Mouse (Mus musculus): ENCODE data around the gene Pla1a. TPM values are rescaled to one million over a fixed set of nuclear protein-coding genes. Genes with fewer than 3 reads are reported as not detected.
"Not testable (repeated sequence)": the region's sequence is repeated elsewhere in the genome, so short reads cannot be mapped to it uniquely, and the experiment has no call there.

Pla1a gene
- polyA plus RNA-seq (2012; ENCODE audit: insufficient read depth, low replicate concordance): not detected in 2 replicates

- Histone ChIP-seq H3K4me3 (replicated peaks) (no peak within 1 kb of the TSS), H3K9me3 (no peaks in the 10 kb centered on the region), H3K36me3 (replicated peaks; ENCODE audit: low read length) (no peaks in the 10 kb centered on the region), H3K27me3 (replicated peaks) (no peaks in the 10 kb centered on the region), H3K4me1 (peaks cover 37% of the 10 kb centered on the region)
- TF ChIP-seq GATA1 (IDR thresholded peaks at IDR 0.05; ENCODE audit: borderline replicate concordance, low read length): no peak
- TF ChIP-seq FLI1 (IDR thresholded peaks at IDR 0.05; ENCODE audit: low read length): no peak
These were observed at the start of gene Pla1a for GRCm38 (mm10) chr16:38432498-38433425. Gene Pla1a (minus strand): TSS chr16:38433145.

- TF ChIP-seq FLI1 (IDR thresholded peaks at IDR 0.05; ENCODE audit: low read length) (no peak), GATA1 (IDR thresholded peaks at IDR 0.05; ENCODE audit: borderline replicate concordance, low read length) (no peak)
- no peaks in the 10 kb centered on the region for H3K36me3 ChIP-seq (replicated peaks; ENCODE audit: low read length)
- peaks cover 32% of the 10 kb centered on the region for H3K27me3 ChIP-seq (replicated peaks)
- no peak overlapping the region for H3K4me3 ChIP-seq (replicated peaks)
- H3K4me1 ChIP-seq: peaks cover 23% of the 10 kb centered on the region
- no peaks in the 10 kb centered on the region for H3K9me3 ChIP-seq
These were observed 48.4 kb upstream of the Pla1a start for GRCm38 (mm10) chr16:38481327-38481726.

GRCm38 (mm10) chr16:38478296-38478695 is 45.4 kb upstream of the Pla1a start:
- TF ChIP-seq FLI1 (IDR thresholded peaks at IDR 0.05; ENCODE audit: low read length) (no peak), GATA1 (IDR thresholded peaks at IDR 0.05; ENCODE audit: borderline replicate concordance, low read length) (no peak)
- H3K4me3 ChIP-seq (replicated peaks): no peak overlapping the region

GRCm38 (mm10) chr16:38477241-38477608 is 44.3 kb upstream of the Pla1a start:
- H3K4me3 ChIP-seq (replicated peaks); H3K9me3 ChIP-seq; H3K36me3 ChIP-seq (replicated peaks; ENCODE audit: low read length): not testable (repeated sequence)
- Histone ChIP-seq H3K4me1 (peaks cover 20% of the 10 kb centered on the region), H3K27me3 (replicated peaks) (peaks cover 18% of the 10 kb centered on the region)

More at GRCm38 (mm10) chr16:38478296-38478695, 45.4 kb upstream of the Pla1a start:
- H3K36me3 ChIP-seq (replicated peaks; ENCODE audit: low read length): no peaks in the 10 kb centered on the region
- no peaks in the 10 kb centered on the region for H3K9me3 ChIP-seq
- peaks cover 22% of the 10 kb centered on the region for H3K27me3 ChIP-seq (replicated peaks)
- H3K4me1 ChIP-seq: peaks cover 23% of the 10 kb centered on the region

GRCm38 (mm10) chr16:38476312-38477240 is 43.6 kb upstream of the Pla1a start:
- H3K36me3 ChIP-seq (replicated peaks; ENCODE audit: low read length): no peaks in the 10 kb centered on the region
- H3K4me3 ChIP-seq (replicated peaks): peak overlapping the region; percentile 84
- H3K9me3 ChIP-seq: no peaks in the 10 kb centered on the region
- TF ChIP-seq GATA1 (IDR thresholded peaks at IDR 0.05; ENCODE audit: borderline replicate concordance, low read length) (no peak), FLI1 (IDR thresholded peaks at IDR 0.05; ENCODE audit: low read length) (no peak)
- peaks cover 23% of the 10 kb centered on the region for H3K4me1 ChIP-seq
- peaks cover 12% of the 10 kb centered on the region for H3K27me3 ChIP-seq (replicated peaks)

- Histone ChIP-seq H3K36me3 (replicated peaks; ENCODE audit: low read length) (no peaks in the 10 kb centered on the region), H3K27me3 (replicated peaks) (peaks cover 11% of the 10 kb centered on the region), H3K4me3 (replicated peaks) (no peak overlapping the region), H3K4me1 (peaks cover 17% of the 10 kb centered on the region), H3K9me3 (no peaks in the 10 kb centered on the region)
- TF ChIP-seq GATA1 (IDR thresholded peaks at IDR 0.05; ENCODE audit: borderline replicate concordance, low read length) (no peak), FLI1 (IDR thresholded peaks at IDR 0.05; ENCODE audit: low read length) (no peak)
These were observed 42.9 kb upstream of the Pla1a start for GRCm38 (mm10) chr16:38475681-38476311.

- Histone ChIP-seq H3K4me3 (replicated peaks) (no peak overlapping the region), H3K36me3 (replicated peaks; ENCODE audit: low read length) (no peaks in the 10 kb centered on the region), H3K4me1 (peaks cover 17% of the 10 kb centered on the region), H3K27me3 (replicated peaks) (peaks cover 10% of the 10 kb centered on the region), H3K9me3 (no peaks in the 10 kb centered on the region)
- TF ChIP-seq FLI1 (IDR thresholded peaks at IDR 0.05; ENCODE audit: low read length) (no peak), GATA1 (IDR thresholded peaks at IDR 0.05; ENCODE audit: borderline replicate concordance, low read length) (no peak)
These were observed 41.8 kb upstream of the Pla1a start for GRCm38 (mm10) chr16:38474677-38475286.

GRCm38 (mm10) chr16:38473661-38474060 is 40.7 kb upstream of the Pla1a start:
- Histone ChIP-seq H3K9me3 (no peaks in the 10 kb centered on the region), H3K4me3 (replicated peaks) (no peak overlapping the region), H3K4me1 (peaks cover 29% of the 10 kb centered on the region), H3K36me3 (replicated peaks; ENCODE audit: low read length) (no peaks in the 10 kb centered on the region), H3K27me3 (replicated peaks) (peaks cover 15% of the 10 kb centered on the region)
- TF ChIP-seq FLI1 (IDR thresholded peaks at IDR 0.05; ENCODE audit: low read length) (no peak), GATA1 (IDR thresholded peaks at IDR 0.05; ENCODE audit: borderline replicate concordance, low read length) (no peak)

- no peak overlapping the region for H3K4me3 ChIP-seq (replicated peaks)
- TF ChIP-seq FLI1 (IDR thresholded peaks at IDR 0.05; ENCODE audit: low read length) (no peak), GATA1 (IDR thresholded peaks at IDR 0.05; ENCODE audit: borderline replicate concordance, low read length) (no peak)
- peaks cover 40% of the 10 kb centered on the region for H3K4me1 ChIP-seq
- H3K9me3 ChIP-seq: no peaks in the 10 kb centered on the region
- H3K27me3 ChIP-seq (replicated peaks): peaks cover 17% of the 10 kb centered on the region
- H3K36me3 ChIP-seq (replicated peaks; ENCODE audit: low read length): no peaks in the 10 kb centered on the region
These were observed 39.5 kb upstream of the Pla1a start for GRCm38 (mm10) chr16:38472507-38472873.
